ENCODE assay signal across 10 mouse cellular contexts in genomic region chr7:19923797-19924196, GRCm38 (mm10). TPM values are rescaled to one million over a fixed set of nuclear protein-coding genes. Genes with fewer than 3 reads are reported as not detected.
DNase-seq lines count a peak whose midpoint lies in the region; ATAC-seq and TF ChIP-seq lines count a peak whose summit lies in the region.
"Had no signal": no experiment of that assay in that cellular context is flagged by ENCODE, and none has a peak within 500 bp of the region (broad histone marks: within the 10 kb centered on the region; RNA-seq: fewer than 3 reads in every experiment).

No protein-coding gene starts in this region.

- 0 out of 2 replicates have a peak overlapping the region, but pooled peaks have one; percentile 11 for H3K9ac ChIP-seq in ES-Bruce4 (ENCODE audit: low read depth, poor library complexity, severe bottlenecking)
- no peak overlapping the region for H3K9ac ChIP-seq in forebrain, embryonic 16.5 days (replicated peaks; ENCODE audit: low read depth, low read length)
- H3K9ac ChIP-seq: embryonic facial prominence, embryonic 13.5 days; intestine, embryonic 15.5 days; liver, embryonic 15.5 days had no signal

- no peak for ATAC-seq in forebrain, embryonic 16.5 days
- ATAC-seq: intestine, embryonic 15.5 days had no signal

- no peaks in the 10 kb centered on the region for H3K36me3 ChIP-seq in ES-Bruce4 (ENCODE audit: control insufficient read depth, insufficient read depth, low read length, poor library complexity, severe bottlenecking)
- H3K36me3 ChIP-seq in thymus, adult 2 months (ENCODE audit: control insufficient read depth, insufficient read depth, low read length) = no peaks in the 10 kb centered on the region
- H3K36me3 ChIP-seq in forebrain, embryonic 16.5 days (ENCODE audit: control insufficient read depth, insufficient read depth) = no peaks in the 10 kb centered on the region
- H3K36me3 ChIP-seq: embryonic facial prominence, embryonic 13.5 days; intestine, embryonic 15.5 days; liver, embryonic 15.5 days had no signal

- H3K9me3 ChIP-seq in ES-Bruce4 (replicated peaks; ENCODE audit: control insufficient read depth, insufficient read depth, low read length, poor library complexity, severe bottlenecking) = no peaks in the 10 kb centered on the region
- H3K9me3 ChIP-seq in forebrain, embryonic 16.5 days (ENCODE audit: control insufficient read depth, low read length) = no peaks in the 10 kb centered on the region
- H3K9me3 ChIP-seq: embryonic facial prominence, embryonic 13.5 days; intestine, embryonic 15.5 days; liver, embryonic 15.5 days had no signal

- no peak for TF ChIP-seq POLR2A in ES-Bruce4 (IDR thresholded peaks at IDR 0.05; ENCODE audit: insufficient read depth, low read length)
- no peak for TF ChIP-seq POLR2A in thymus, adult 2 months (IDR thresholded peaks at IDR 0.05; ENCODE audit: control insufficient read depth, extremely low read depth, insufficient read depth, low read length, poor library complexity)

- 14% methylated on average over 11 of the region's 15 CpGs for WGBS in thymus, adult 2 months
- WGBS in forebrain, embryonic 16.5 days = 11% methylated on average over 10 of the region's 15 CpGs

- H3K27ac ChIP-seq in ES-Bruce4 (ENCODE audit: insufficient read depth, low read length) = no peak overlapping the region
- peak overlapping the region; percentile 97 for H3K27ac ChIP-seq in thymus, adult 2 months (ENCODE audit: control insufficient read depth, insufficient read depth, low read length)
- H3K27ac ChIP-seq in forebrain, embryonic 16.5 days (ENCODE audit: low read length) = no peak overlapping the region
- H3K27ac ChIP-seq: embryonic facial prominence, embryonic 13.5 days; intestine, embryonic 15.5 days; liver, embryonic 15.5 days had no signal

- TF ChIP-seq CTCF in ES-Bruce4 (IDR thresholded peaks at IDR 0.05; ENCODE audit: low read depth, low read length) = no peak
- no peak for TF ChIP-seq CTCF in thymus, adult 2 months (IDR thresholded peaks at IDR 0.05; ENCODE audit: borderline replicate concordance, control insufficient read depth, extremely low read depth, insufficient read depth, low read length, poor library complexity)

- H3K4me2 ChIP-seq in forebrain, embryonic 16.5 days (ENCODE audit: low read length) = no peak overlapping the region
- H3K4me2 ChIP-seq: embryonic facial prominence, embryonic 13.5 days; intestine, embryonic 15.5 days; liver, embryonic 15.5 days had no signal

- no peaks in the 10 kb centered on the region for H3K27me3 ChIP-seq in ES-Bruce4 (ENCODE audit: control insufficient read depth, insufficient read depth, low read length, poor library complexity, severe bottlenecking)
- no peaks in the 10 kb centered on the region for H3K27me3 ChIP-seq in thymus, adult 2 months (ENCODE audit: control insufficient read depth, insufficient read depth, low read length)
- H3K27me3 ChIP-seq in forebrain, embryonic 16.5 days (replicated peaks; ENCODE audit: control insufficient read depth, insufficient read depth, low read length) = no peaks in the 10 kb centered on the region
- H3K27me3 ChIP-seq: embryonic facial prominence, embryonic 13.5 days; intestine, embryonic 15.5 days; liver, embryonic 15.5 days had no signal

- H3K4me3 ChIP-seq in ES-Bruce4 (ENCODE audit: low read depth, low read length) = no peak overlapping the region; the same call in 1 of the 2 replicates
- no peak overlapping the region for H3K4me3 ChIP-seq in thymus, adult 2 months (ENCODE audit: control insufficient read depth, insufficient read depth, low read length)
- H3K4me3 ChIP-seq in forebrain, embryonic 16.5 days (replicated peaks; ENCODE audit: low read length) = no peak overlapping the region
- H3K4me3 ChIP-seq: embryonic facial prominence, embryonic 13.5 days; intestine, embryonic 15.5 days; liver, embryonic 15.5 days had no signal

- DNase-seq in kidney, postnatal 36 days = peak; percentile 19 to 55
- DNase-seq in kidney, adult 9 months = no peak
- DNase-seq in embryo, embryonic 10 days (ENCODE audit: low spot score) = peak; percentile 34
- DNase-seq in thymus, adult 2 months = peak; percentile 54
- DNase-seq in spleen, adult 12 weeks (ENCODE audit: low spot score) = no peak

- TF ChIP-seq EP300 in ES-Bruce4 (IDR thresholded peaks at IDR 0.05; ENCODE audit: insufficient read depth, low read depth, low read length) = peak; percentile 98

- H3K4me1 ChIP-seq in ES-Bruce4 (ENCODE audit: control insufficient read depth, insufficient read depth, low read length) = no peaks in the 10 kb centered on the region
- peaks cover 47% of the 10 kb centered on the region for H3K4me1 ChIP-seq in thymus, adult 2 months (replicated peaks; ENCODE audit: control insufficient read depth, insufficient read depth, low read length)
- H3K4me1 ChIP-seq in forebrain, embryonic 16.5 days (replicated peaks; ENCODE audit: control insufficient read depth, insufficient read depth, low read length) = peaks cover 8% of the 10 kb centered on the region

RNA-seq across cellular contexts. Expression of gene Pvr, which starts 2.8 kb away (rescaled TPM):
- polyA plus RNA-seq in ES-Bruce4 (2011; ENCODE audit: insufficient read depth, insufficient read length, low read depth, missing spikeins) = 63.5 and 68.1 TPM in 2 replicates
- 74.9 and 82.4 TPM in 2 replicates for polyA plus RNA-seq in thymus, adult 2 months (2012; rRNA removed)
- polyA plus RNA-seq in forebrain, embryonic 16.5 days (2015; fragmentation: Nextera tagmentation; extraction: Ambion mirVana) = 7.6 and 10.3 TPM in 2 replicates

RNA-seq across cellular contexts. Expression of gene Igsf23, which starts 26.8 kb away (rescaled TPM):
- 1.3 and 2.1 TPM in 2 replicates for polyA plus RNA-seq in ES-Bruce4 (2011; ENCODE audit: insufficient read depth, insufficient read length, low read depth, missing spikeins)
- 17.3 and 22.4 TPM in 2 replicates for polyA plus RNA-seq in thymus, adult 2 months (2012; rRNA removed)
- polyA plus RNA-seq in forebrain, embryonic 16.5 days (2015; fragmentation: Nextera tagmentation; extraction: Ambion mirVana) = not detected in 2 replicates
- polyA plus RNA-seq: embryonic facial prominence, embryonic 13.5 days had no signal

RNA-seq across cellular contexts. Expression of gene Ceacam19, which starts 36.0 kb away (rescaled TPM):
- polyA plus RNA-seq in ES-Bruce4 (2011; ENCODE audit: insufficient read depth, insufficient read length, low read depth, missing spikeins) = not detected in 2 replicates
- 0.30 and 0.36 TPM in 2 replicates for polyA plus RNA-seq in thymus, adult 2 months (2012; rRNA removed)
- not detected in 2 replicates for polyA plus RNA-seq in forebrain, embryonic 16.5 days (2015; fragmentation: Nextera tagmentation; extraction: Ambion mirVana)
- polyA plus RNA-seq: intestine, embryonic 15.5 days; liver, embryonic 15.5 days had no signal

RNA-seq across cellular contexts. Expression of gene Ceacam20, which starts 41.4 kb away (rescaled TPM):
- 0.21 TPM in 1 of 2 replicates, not detected in the other for polyA plus RNA-seq in ES-Bruce4 (2011; ENCODE audit: insufficient read depth, insufficient read length, low read depth, missing spikeins)
- 0.49 and 0.57 TPM in 2 replicates for polyA plus RNA-seq in thymus, adult 2 months (2012; rRNA removed)
- polyA plus RNA-seq in forebrain, embryonic 16.5 days (2015; fragmentation: Nextera tagmentation; extraction: Ambion mirVana) = not detected in 2 replicates
- polyA plus RNA-seq: embryonic facial prominence, embryonic 13.5 days; liver, embryonic 15.5 days had no signal

Comparison
In these comparisons a context has a peak if more than half of its experiments do, and no peak if none do; other contexts are left out.
1. DNase-seq: peak in kidney, postnatal 36 days (2 of 2), embryo, embryonic 10 days (single experiment) and thymus, adult 2 months (single experiment); none in kidney, adult 9 months (single experiment) and spleen, adult 12 weeks (single experiment).